Mouse (Mus musculus): ENCODE measurements around the gene Dhx8.

Dhx8 gene

GRCm38 (mm10) chr11:101732518-101733440 lies at the start of gene Dhx8:
Gene Dhx8, plus strand, starts transcription at chr11:101732919.
- peak; percentile 98 to 99 for DNase-seq

- peak; percentile 29 to 39 for DNase-seq
These were observed 45.1 kb upstream of the Dhx8 start for GRCm38 (mm10) chr11:101687351-101688301.

GRCm38 (mm10) chr11:101689701-101690113 lies 43.0 kb upstream of the Dhx8 start:
- DNase-seq = no peak

GRCm38 (mm10) chr11:101690326-101690725 lies 42.4 kb upstream of the Dhx8 start:
- DNase-seq = no peak

GRCm38 (mm10) chr11:101695906-101696661 lies 36.6 kb upstream of the Dhx8 start:
- no peak for DNase-seq

- DNase-seq = no peak
These were observed 35.4 kb upstream of the Dhx8 start for GRCm38 (mm10) chr11:101697156-101697861.

- no peak for DNase-seq
These were observed 34.6 kb upstream of the Dhx8 start for GRCm38 (mm10) chr11:101698114-101698513.

- DNase-seq = no peak
These were observed 33.2 kb upstream of the Dhx8 start for GRCm38 (mm10) chr11:101699556-101699955.

- no peak for DNase-seq
These were observed 32.7 kb upstream of the Dhx8 start for GRCm38 (mm10) chr11:101699991-101700390.

- DNase-seq = peak in 1 of 2 experiments; percentile 16
These were observed 32.3 kb upstream of the Dhx8 start for GRCm38 (mm10) chr11:101700446-101700845.

- DNase-seq = no peak
These were observed 28.6 kb upstream of the Dhx8 start for GRCm38 (mm10) chr11:101704081-101704480.

GRCm38 (mm10) chr11:101706764-101707448 lies 25.8 kb upstream of the Dhx8 start:
- no peak for DNase-seq

GRCm38 (mm10) chr11:101708482-101708881 lies 24.2 kb upstream of the Dhx8 start:
- no peak for DNase-seq

- no peak for DNase-seq
These were observed 19.9 kb upstream of the Dhx8 start for GRCm38 (mm10) chr11:101712811-101713210.

- no peak for DNase-seq
These were observed 18.7 kb upstream of the Dhx8 start for GRCm38 (mm10) chr11:101714012-101714411.

- DNase-seq = no peak
These were observed 14.4 kb upstream of the Dhx8 start for GRCm38 (mm10) chr11:101718324-101718723.

- DNase-seq = no peak
These were observed 12.7 kb upstream of the Dhx8 start for GRCm38 (mm10) chr11:101719986-101720520.

GRCm38 (mm10) chr11:101725043-101725442 lies 7.7 kb upstream of the Dhx8 start:
- no peak for DNase-seq

- DNase-seq = no peak
These were observed 6.0 kb upstream of the Dhx8 start for GRCm38 (mm10) chr11:101726765-101727164.

- DNase-seq = no peak
These were observed 3.4 kb upstream of the Dhx8 start for GRCm38 (mm10) chr11:101729308-101729707.

GRCm38 (mm10) chr11:101733596-101733995 lies 877 bp downstream of the Dhx8 start:
- no peak for DNase-seq
